Mouse (Mus musculus): ENCODE measurements around the gene Scamp1. TPM values are rescaled to one million over a fixed set of nuclear protein-coding genes. Genes with fewer than 3 reads are reported as not detected.

The Scamp1 gene
- total RNA-seq, 2 experiments from 2014 or later, result 48.1 to 50.1 TPM

GRCm38 (mm10) chr13:94180477-94181420 lies 104.9 kb downstream of the Scamp1 start:
- DNase-seq (ENCODE audit: low spot score in 2 of 2), result no peak

- no peak for DNase-seq (ENCODE audit: low spot score in 2 of 2)
Observed at GRCm38 (mm10) chr13:94178401-94179040, 107.1 kb downstream of the Scamp1 start.

- DNase-seq (ENCODE audit: low spot score in 2 of 2), result no peak
Observed at GRCm38 (mm10) chr13:94177148-94177547, 108.5 kb downstream of the Scamp1 start.

- no peak for DNase-seq (ENCODE audit: low spot score in 2 of 2)
Observed at GRCm38 (mm10) chr13:94175379-94176050, 110.1 kb downstream of the Scamp1 start.

- DNase-seq (ENCODE audit: low spot score in 2 of 2), result no peak
Observed at GRCm38 (mm10) chr13:94174577-94175279, 110.9 kb downstream of the Scamp1 start.

GRCm38 (mm10) chr13:94173633-94174576 lies 111.8 kb downstream of the Scamp1 start:
- DNase-seq (ENCODE audit: low spot score in 2 of 2), result no peak

- DNase-seq (ENCODE audit: low spot score in 2 of 2), result no peak
Observed at GRCm38 (mm10) chr13:94172533-94173310, 112.9 kb downstream of the Scamp1 start.

- no peak for DNase-seq (ENCODE audit: low spot score in 2 of 2)
Observed at GRCm38 (mm10) chr13:94171612-94172011, 114.0 kb downstream of the Scamp1 start.

- no peak for DNase-seq (ENCODE audit: low spot score in 2 of 2)
Observed at GRCm38 (mm10) chr13:94169325-94169916, 116.2 kb downstream of the Scamp1 start.

- DNase-seq (ENCODE audit: low spot score in 2 of 2), result no peak
Observed at GRCm38 (mm10) chr13:94168319-94168718, 117.3 kb downstream of the Scamp1 start.

GRCm38 (mm10) chr13:94164501-94164900 lies 121.2 kb downstream of the Scamp1 start:
- no peak for DNase-seq (ENCODE audit: low spot score in 2 of 2)

GRCm38 (mm10) chr13:94159478-94160220 lies 126.0 kb downstream of the Scamp1 start:
- DNase-seq (ENCODE audit: low spot score in 2 of 2), result no peak

GRCm38 (mm10) chr13:94158864-94159477 lies 126.7 kb downstream of the Scamp1 start:
- no peak for DNase-seq (ENCODE audit: low spot score in 2 of 2)

- no peak for DNase-seq (ENCODE audit: low spot score in 2 of 2)
Observed at GRCm38 (mm10) chr13:94155657-94156429, 129.8 kb downstream of the Scamp1 start.

- no peak for DNase-seq (ENCODE audit: low spot score in 2 of 2)
Observed at GRCm38 (mm10) chr13:94154512-94155296, 131.0 kb downstream of the Scamp1 start.

GRCm38 (mm10) chr13:94153658-94154057 lies 132.0 kb downstream of the Scamp1 start:
- DNase-seq (ENCODE audit: low spot score in 2 of 2), result no peak

Data from adrenal gland, postnatal 4 days (tissue).